Mouse (Mus musculus) retina, postnatal 1 day (tissue): ENCODE measurements around the gene Jak2.
A peak's percentile ranks its signal among the peaks of the same experiment; 100 is the strongest.

ENCODE experiments used
- DNase-seq: peaks from one replicate; pipeline ENCODE4 v3.0.0-alpha.2; 2012

Jak2 gene

GRCm38 (mm10) chr19:29253728-29254127, 2.1 kb downstream of the Jak2 start:
- peak; percentile 92 for DNase-seq

- DNase-seq = no peak
These were observed 3.0 kb downstream of the Jak2 start for GRCm38 (mm10) chr19:29254671-29255070.

GRCm38 (mm10) chr19:29255327-29256027, 3.8 kb downstream of the Jak2 start:
- DNase-seq = no peak

GRCm38 (mm10) chr19:29261638-29262037, 10.0 kb downstream of the Jak2 start:
- DNase-seq = no peak

- DNase-seq = no peak
These were observed 11.9 kb downstream of the Jak2 start for GRCm38 (mm10) chr19:29263492-29263891.

- DNase-seq = peak; percentile 43
These were observed 13.9 kb downstream of the Jak2 start for GRCm38 (mm10) chr19:29265538-29265937.

GRCm38 (mm10) chr19:29267075-29267868, 15.6 kb downstream of the Jak2 start:
- no peak for DNase-seq

GRCm38 (mm10) chr19:29268788-29269321, 17.2 kb downstream of the Jak2 start:
- no peak for DNase-seq

GRCm38 (mm10) chr19:29270226-29270625, 18.6 kb downstream of the Jak2 start:
- DNase-seq = peak; percentile 61

- DNase-seq = no peak
These were observed 19.5 kb downstream of the Jak2 start for GRCm38 (mm10) chr19:29271147-29271578.

GRCm38 (mm10) chr19:29272011-29272809, 20.6 kb downstream of the Jak2 start:
- no peak for DNase-seq

- DNase-seq = no peak
These were observed 24.8 kb downstream of the Jak2 start for GRCm38 (mm10) chr19:29276414-29276813.

- no peak for DNase-seq
These were observed 27.4 kb downstream of the Jak2 start for GRCm38 (mm10) chr19:29278944-29279587.

GRCm38 (mm10) chr19:29285451-29285869, 33.8 kb downstream of the Jak2 start:
- DNase-seq = peak; percentile 26

GRCm38 (mm10) chr19:29287863-29288262, 36.2 kb downstream of the Jak2 start:
- DNase-seq = no peak

GRCm38 (mm10) chr19:29291532-29291931, 39.9 kb downstream of the Jak2 start:
- no peak for DNase-seq

GRCm38 (mm10) chr19:29292546-29292945, 40.9 kb downstream of the Jak2 start:
- DNase-seq = peak; percentile 30

- no peak for DNase-seq
These were observed 43.1 kb downstream of the Jak2 start for GRCm38 (mm10) chr19:29294756-29295155.

GRCm38 (mm10) chr19:29296166-29296565, 44.5 kb downstream of the Jak2 start:
- no peak for DNase-seq

- no peak for DNase-seq
These were observed 45.7 kb downstream of the Jak2 start for GRCm38 (mm10) chr19:29297366-29297765.

GRCm38 (mm10) chr19:29300919-29301318, 49.3 kb downstream of the Jak2 start:
- DNase-seq = no peak

- no peak for DNase-seq
These were observed 50.5 kb downstream of the Jak2 start for GRCm38 (mm10) chr19:29302119-29302518.
